Mouse (Mus musculus) cortical plate, adult 2 months (tissue): ENCODE measurements at regions not wholly inside any gene's neighbourhood (a gene's known extent, or its start where the extent isn't known, plus 50 kb on each side); places are given as distances from the start of the nearest gene placed in this dataset.

ENCODE experiments used
- CTCF ChIP-seq: fragments of 200-500 bp; IDR thresholded peaks from 2 replicates; pipeline ENCODE4 v1.5.1; 2011; ENCODE audit warnings: mild to moderate bottlenecking, control low read depth, low read length; ENCODE audit not compliant: insufficient read depth; ENCODE audit errors: extremely low read depth
- POLR2A ChIP-seq: fragments of 200-500 bp; IDR thresholded peaks from 2 replicates; pipeline ENCODE4 v1.6.1; 2011; ENCODE audit warnings: mild to moderate bottlenecking, low read length, control low read depth; ENCODE audit not compliant: insufficient read depth; ENCODE audit errors: extremely low read depth

DNA sequence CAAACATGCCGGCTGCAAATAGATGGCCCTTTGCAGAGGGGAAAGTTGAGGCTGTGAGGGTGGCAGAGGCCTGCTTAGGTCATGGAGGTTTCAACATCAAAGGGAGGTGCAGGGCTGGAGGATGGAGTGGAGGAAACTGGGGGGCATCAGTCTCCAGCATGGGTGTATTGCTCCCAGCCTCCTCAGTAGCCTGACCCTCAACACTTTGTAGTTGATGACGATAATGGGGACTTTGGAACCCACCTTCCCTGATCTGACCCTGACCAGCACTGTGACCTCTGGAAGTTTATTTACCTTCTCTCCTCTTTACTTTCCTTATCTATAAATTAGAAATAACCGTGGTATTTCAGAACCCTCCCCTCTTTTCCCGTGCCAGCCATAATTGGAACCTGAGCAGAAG is 56.2 kb downstream of the Gm26897 start:
- TF ChIP-seq CTCF (no peak), POLR2A (no peak)
